In genomic region chr2:163918317-163919258, GRCm38 (mm10) we compare ENCODE assay signal across 9 mouse cellular contexts. TPM values are rescaled to one million over a fixed set of nuclear protein-coding genes. Genes with fewer than 3 reads are reported as not detected.
DNase-seq lines count a peak whose midpoint lies in the region; ATAC-seq and TF ChIP-seq lines count a peak whose summit lies in the region.
"Had no signal": no experiment of that assay in that cellular context is flagged by ENCODE, and none has a peak within 500 bp of the region (broad histone marks: within the 10 kb centered on the region; RNA-seq: fewer than 3 reads in every experiment).

Gene Rims4 (minus strand): TSS chr2:163918683.

- H3K27ac ChIP-seq in lung, embryonic 16.5 days (ENCODE audit: low read length) = no peak within 1 kb of the TSS
- no peak within 1 kb of the TSS for H3K27ac ChIP-seq in intestine, embryonic 15.5 days
- H3K27ac ChIP-seq in limb, embryonic 14.5 days (replicated peaks; ENCODE audit: low read depth, low read length) = no peak within 1 kb of the TSS

- DNase-seq in lung, adult 18-20 months = no peak
- DNase-seq in cerebellum, adult 9-10 months = peak; percentile 79
- peak; percentile 44 to 59 for DNase-seq in frontal cortex, postnatal 25 days (ENCODE audit: low spot score in 2 of 2)
- DNase-seq in limb, embryonic 14.5 days (ENCODE audit: low spot score) = no peak
- peak; percentile 61 for DNase-seq in retina, embryonic 14.5 days (ENCODE audit: low spot score)
- no peak for DNase-seq in B cell, adult 2 months

- peaks cover 5% of the 10 kb centered on the region; the same call in 1 of the 2 replicates for H3K4me1 ChIP-seq in lung, embryonic 16.5 days (replicated peaks; ENCODE audit: control insufficient read depth, insufficient read depth, low read length)
- H3K4me1 ChIP-seq in intestine, embryonic 15.5 days (replicated peaks) = peaks cover 8% of the 10 kb centered on the region
- no peaks in the 10 kb centered on the region; the same call in 1 of the 2 replicates for H3K4me1 ChIP-seq in limb, embryonic 14.5 days (ENCODE audit: control insufficient read depth, insufficient read depth, low read length)

- peaks cover 58% of the 10 kb centered on the region for H3K27me3 ChIP-seq in lung, embryonic 16.5 days (ENCODE audit: control insufficient read depth, insufficient read depth, low read depth, low read length)
- H3K27me3 ChIP-seq in intestine, embryonic 15.5 days (replicated peaks) = peaks cover 67% of the 10 kb centered on the region
- H3K27me3 ChIP-seq in limb, embryonic 14.5 days (ENCODE audit: control insufficient read depth, insufficient read depth, low read length) = peaks cover 65% of the 10 kb centered on the region

- no peaks in the 10 kb centered on the region for H3K36me3 ChIP-seq in lung, embryonic 16.5 days (ENCODE audit: control insufficient read depth, insufficient read depth, low read length)
- H3K36me3 ChIP-seq in intestine, embryonic 15.5 days = no peaks in the 10 kb centered on the region
- no peaks in the 10 kb centered on the region for H3K36me3 ChIP-seq in limb, embryonic 14.5 days (ENCODE audit: control insufficient read depth, insufficient read depth, low read length)
- H3K36me3 ChIP-seq: G1E had no signal

- WGBS in lung, embryonic 16.5 days = under 1% methylated on average over 60 of the region's 115 CpGs
- under 1% methylated on average over 66 of the region's 115 CpGs for WGBS in intestine, embryonic 15.5 days
- 3% methylated on average over 34 of the region's 115 CpGs for WGBS in limb, embryonic 14.5 days

- peak within 1 kb of the TSS; percentile 95 for H3K4me2 ChIP-seq in lung, embryonic 16.5 days (ENCODE audit: low read depth, low read length)
- peak within 1 kb of the TSS; percentile 97 for H3K4me2 ChIP-seq in intestine, embryonic 15.5 days (replicated peaks)
- H3K4me2 ChIP-seq in limb, embryonic 14.5 days (replicated peaks; ENCODE audit: low read depth, low read length, severe bottlenecking) = peak within 1 kb of the TSS; percentile 87

- no peaks in the 10 kb centered on the region for H3K9me3 ChIP-seq in lung, embryonic 16.5 days (ENCODE audit: control insufficient read depth, low read length)
- H3K9me3 ChIP-seq in intestine, embryonic 15.5 days = no peaks in the 10 kb centered on the region
- no peaks in the 10 kb centered on the region for H3K9me3 ChIP-seq in limb, embryonic 14.5 days (ENCODE audit: control insufficient read depth, low read length)

- peak; percentile 86 for ATAC-seq in lung, embryonic 16.5 days (ENCODE audit: low read depth)
- ATAC-seq in intestine, embryonic 15.5 days = peak; percentile 89
- ATAC-seq in limb, embryonic 14.5 days (ENCODE audit: low FRiP score, low read depth) = peak; percentile 76; the same call in 1 of the 2 replicates

- TF ChIP-seq POLR2A in limb, embryonic 14.5 days (IDR thresholded peaks at IDR 0.05; ENCODE audit: borderline replicate concordance, extremely low read depth, insufficient read depth, insufficient read length) = no peak

- peak within 1 kb of the TSS; percentile 38 for H3K9ac ChIP-seq in lung, embryonic 16.5 days (ENCODE audit: low read length)
- H3K9ac ChIP-seq in intestine, embryonic 15.5 days = peak within 1 kb of the TSS; percentile 40
- peak within 1 kb of the TSS; percentile 44 for H3K9ac ChIP-seq in limb, embryonic 14.5 days (ENCODE audit: low read depth, low read length, severe bottlenecking)

- H3K4me3 ChIP-seq in lung, embryonic 16.5 days (ENCODE audit: low read length) = peak within 1 kb of the TSS; percentile 56
- H3K4me3 ChIP-seq in intestine, embryonic 15.5 days (replicated peaks) = peak within 1 kb of the TSS; percentile 52
- peak within 1 kb of the TSS; percentile 48 for H3K4me3 ChIP-seq in limb, embryonic 14.5 days (replicated peaks; ENCODE audit: low read length)

RNA-seq across cellular contexts. Expression of gene Rims4, which starts in this region (rescaled TPM):
- polyA plus RNA-seq in lung, embryonic 16.5 days (2015; fragmentation: Nextera tagmentation; extraction: Ambion mirVana) = 0.04 and 0.16 TPM in 2 replicates
- polyA plus RNA-seq in intestine, embryonic 15.5 days (2015; fragmentation: Nextera tagmentation; extraction: Ambion mirVana) = 0.90 and 1.3 TPM in 2 replicates
- 0.19 and 0.20 TPM in 2 replicates for polyA plus RNA-seq in limb, embryonic 14.5 days (2012; rRNA removed)
- 0.08 and 0.12 TPM in 2 replicates for polyA plus RNA-seq in limb, embryonic 14.5 days (2014; fragmentation: Nextera tagmentation; extraction: Ambion mirVana)
- polyA plus RNA-seq: G1E had no signal

Comparison
In these comparisons a context has a peak if more than half of its experiments do, and no peak if none do; other contexts are left out.
1. Peak in ATAC-seq, H3K4me3 ChIP-seq, H3K9ac ChIP-seq and H3K4me2 ChIP-seq in lung, embryonic 16.5 days; RNA of the gene not detected or under 1 TPM.
2. Peak in ATAC-seq, H3K4me3 ChIP-seq, H3K9ac ChIP-seq and H3K4me2 ChIP-seq in limb, embryonic 14.5 days; RNA of the gene not detected or under 1 TPM.
3. DNase-seq: peak in cerebellum, adult 9-10 months (single experiment), frontal cortex, postnatal 25 days (2 of 2) and retina, embryonic 14.5 days (single experiment); none in lung, adult 18-20 months (0 of 2), limb, embryonic 14.5 days (single experiment) and B cell, adult 2 months (0 of 2).
4. Peak in every context shown above with its lines, with median percentiles within 50 percentile points of each other: ATAC-seq, H3K4me2 ChIP-seq, H3K4me3 ChIP-seq and H3K9ac ChIP-seq.